Mouse (Mus musculus): Measurements from ENCODE around the gene Mrgprh. TPM values are rescaled to one million over a fixed set of nuclear protein-coding genes. Genes with fewer than 3 reads are reported as not detected.

Mrgprh gene
- total RNA-seq, 2 experiments from 2014 or later, result not detected

GRCm38 (mm10) chr17:12915488-12915880 lies 39.6 kb downstream of the Mrgprh start, which contains the start of gene Tcp1:
Gene Tcp1, plus strand, starts transcription at chr17:12915701.
- peak; percentile 13 for ATAC-seq (replicated peaks; ENCODE audit: poor library complexity, severe bottlenecking)

DNA sequence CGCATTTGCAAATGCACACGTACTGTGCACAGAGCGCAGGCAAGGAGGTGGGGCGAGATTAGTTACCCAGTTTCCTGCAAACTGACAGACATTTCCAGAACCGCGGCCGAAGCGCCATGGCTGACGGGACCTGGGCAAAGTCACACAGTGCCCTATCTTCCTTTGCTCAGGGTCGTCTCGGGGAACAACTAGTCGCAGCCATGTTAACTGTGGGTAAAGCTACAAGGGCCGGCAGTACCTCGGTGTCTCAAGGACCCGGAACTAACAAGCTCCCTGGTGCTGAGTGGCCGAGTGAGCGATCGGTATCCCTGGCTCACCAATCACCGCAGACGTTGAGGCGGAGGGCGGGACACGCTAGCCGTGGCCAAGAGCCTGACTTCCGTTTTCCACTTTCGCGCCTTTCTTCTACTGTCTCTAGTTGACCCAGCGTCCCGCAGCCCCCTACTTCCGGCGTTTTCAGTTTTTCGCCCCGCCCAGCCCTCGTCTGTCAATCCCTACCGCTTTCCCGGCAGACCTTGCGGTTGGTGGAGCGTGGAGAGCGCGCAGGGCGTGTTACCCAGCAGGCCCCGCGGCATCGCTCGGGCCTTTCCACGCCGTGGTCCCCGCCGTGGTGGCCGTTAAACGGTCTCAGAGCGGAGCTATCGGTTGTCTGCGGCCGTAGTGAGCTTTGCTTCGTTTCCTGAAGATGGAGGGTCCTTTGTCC lies 40.2 kb downstream of the Mrgprh start, which contains the start of gene Mrpl18:
TSS of gene Mrpl18 (minus strand) at position 465 of the 703 bp plus-strand sequence.
- ATAC-seq (replicated peaks; ENCODE audit: poor library complexity, severe bottlenecking), result peak; percentile 95

DNA sequence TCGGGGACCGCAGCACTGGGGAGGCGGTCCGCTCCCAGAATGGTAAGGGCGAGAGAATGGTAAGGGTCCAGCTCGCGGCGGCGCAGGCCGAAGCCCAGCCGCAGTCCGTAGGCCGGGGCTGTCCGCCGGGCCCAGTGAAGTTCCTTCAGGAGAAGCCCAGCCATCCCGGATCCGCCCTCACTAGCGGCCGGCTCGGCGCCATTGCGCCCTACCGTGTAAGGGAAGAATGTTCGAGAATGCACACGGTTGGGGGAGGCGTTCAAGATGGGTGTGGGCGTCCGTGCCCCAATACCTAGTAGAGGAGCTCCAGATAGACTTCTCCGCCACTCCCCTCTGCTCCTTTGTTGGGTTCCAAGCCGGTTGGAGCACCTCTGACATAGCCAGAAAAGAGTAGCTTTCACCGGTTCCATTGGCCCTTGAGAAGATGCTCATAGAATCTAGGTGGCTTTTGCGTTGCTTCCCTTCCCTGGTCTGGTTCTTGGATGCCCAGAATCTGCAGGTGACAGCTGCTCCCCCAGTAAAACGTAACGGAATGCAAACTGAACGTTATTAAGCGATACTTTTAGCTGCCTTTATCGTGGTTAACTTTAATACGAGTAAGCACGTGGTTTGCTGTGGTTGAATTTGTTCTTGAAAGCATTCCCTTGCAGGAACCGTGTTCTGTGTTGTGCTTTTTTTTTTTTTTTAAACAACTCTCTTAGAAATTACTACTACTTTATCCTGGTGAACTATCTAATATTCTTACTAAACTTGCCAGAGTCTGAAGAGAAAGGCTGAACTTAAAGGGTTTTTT lies 41.0 kb downstream of the Mrgprh start:
- ATAC-seq (replicated peaks; ENCODE audit: poor library complexity, severe bottlenecking), result peak; percentile 31

DNA sequence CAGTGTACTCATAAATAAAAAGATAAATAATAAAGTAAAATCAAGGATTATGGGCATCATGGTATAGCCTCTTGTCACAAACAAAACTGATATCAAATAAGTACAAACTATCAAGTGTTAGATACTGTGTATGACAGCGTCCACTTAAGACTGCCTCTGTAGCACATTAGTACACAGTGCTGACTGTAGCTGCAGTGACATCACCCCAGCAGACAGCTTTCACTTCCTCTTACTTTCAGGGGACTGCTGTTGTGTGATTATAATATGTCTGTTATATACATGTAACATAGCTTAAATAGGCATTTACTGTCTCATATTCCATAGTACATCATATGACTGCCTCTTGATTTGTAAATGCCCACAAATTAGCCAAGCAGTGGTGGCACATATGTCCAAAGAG lies 45.2 kb downstream of the Mrgprh start:
- ATAC-seq (replicated peaks; ENCODE audit: poor library complexity, severe bottlenecking), result peak; percentile 72

DNA sequence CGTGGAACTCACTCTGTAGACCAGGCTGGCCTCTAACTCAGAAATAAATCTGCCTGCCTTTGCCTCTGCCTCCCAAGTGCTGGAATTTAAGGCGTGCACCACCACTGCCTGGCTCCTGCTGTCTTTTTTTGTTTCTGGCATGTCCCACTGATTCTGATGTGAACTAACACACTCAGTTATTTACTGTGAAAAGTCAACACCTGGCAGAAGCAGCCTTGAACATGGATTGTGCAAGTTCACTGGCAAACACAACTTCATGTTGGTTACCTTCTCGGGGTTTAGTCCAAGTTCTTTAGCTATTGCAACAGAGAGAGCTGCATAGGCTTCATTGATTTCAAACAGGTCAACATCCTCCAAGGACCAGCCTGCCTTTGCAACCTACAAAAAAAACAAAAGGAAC lies 49.2 kb downstream of the Mrgprh start:
- ATAC-seq (replicated peaks; ENCODE audit: poor library complexity, severe bottlenecking), result no peak

DNA sequence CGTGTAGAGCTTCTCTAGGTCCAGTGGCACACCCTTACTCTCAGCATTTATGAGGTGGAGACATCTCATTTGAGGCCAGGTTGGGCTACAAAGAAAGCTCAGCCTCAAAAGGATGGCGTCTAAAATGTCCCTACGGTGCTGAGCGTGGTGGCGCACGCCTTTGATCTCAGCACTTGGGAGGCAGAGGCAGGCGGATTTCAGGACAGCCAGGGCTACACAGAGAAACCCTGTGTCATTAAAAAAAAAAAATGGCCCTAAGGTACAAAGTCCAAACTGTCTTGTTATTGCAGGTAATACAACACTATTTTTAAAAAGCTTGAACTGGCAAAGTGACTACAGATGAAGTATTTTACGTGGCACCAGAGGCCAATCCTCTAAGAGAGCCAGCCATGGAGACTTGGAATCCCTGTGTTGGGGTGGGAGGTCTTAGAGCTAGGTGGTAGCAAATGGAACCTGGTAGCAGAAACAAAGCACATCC lies 49.9 kb downstream of the Mrgprh start:
- ATAC-seq (replicated peaks; ENCODE audit: poor library complexity, severe bottlenecking), result no peak

Other genes starting within 250 kb of the Mrgprh start
- not detected in 2 replicates for gene Slc22a1, start 200.2 kb upstream of the Mrgprh start, total RNA-seq (2014; fragmentation: Nextera tagmentation)
- gene Slc22a1, start 200.2 kb upstream of the Mrgprh start, total RNA-seq (2017), result not detected in 2 replicates
- 0.04 and 0.73 TPM in 2 replicates for gene Igf2r, start 106.4 kb upstream of the Mrgprh start, total RNA-seq (2014; fragmentation: Nextera tagmentation)
- 0.78 and 1.5 TPM in 2 replicates for gene Igf2r, start 106.4 kb upstream of the Mrgprh start, total RNA-seq (2017)
- gene Mas1, start 7.9 kb upstream of the Mrgprh start, total RNA-seq (2014; fragmentation: Nextera tagmentation), result not detected in 2 replicates
- not detected in 2 replicates for gene Mas1, start 7.9 kb upstream of the Mrgprh start, total RNA-seq (2017)
- gene Pnldc1, start 34.2 kb downstream of the Mrgprh start, total RNA-seq (2014; fragmentation: Nextera tagmentation), result 1.7 and 3.5 TPM in 2 replicates
- gene Pnldc1, start 34.2 kb downstream of the Mrgprh start, total RNA-seq (2017), result 1.6 TPM in 1 of 2 replicates, not detected in the other
- gene Tcp1, start 39.7 kb downstream of the Mrgprh start, total RNA-seq (2014; fragmentation: Nextera tagmentation), result 377 and 436 TPM in 2 replicates
- gene Tcp1, start 39.7 kb downstream of the Mrgprh start, total RNA-seq (2017), result 932 and 1,001 TPM in 2 replicates
- 138 and 143 TPM in 2 replicates for gene Mrpl18, start 40.3 kb downstream of the Mrgprh start, total RNA-seq (2014; fragmentation: Nextera tagmentation)
- 190 and 222 TPM in 2 replicates for gene Mrpl18, start 40.3 kb downstream of the Mrgprh start, total RNA-seq (2017)
- gene Acat3, start 64.6 kb downstream of the Mrgprh start, total RNA-seq (2014; fragmentation: Nextera tagmentation), result not detected in 2 replicates
- gene Acat3, start 64.6 kb downstream of the Mrgprh start, total RNA-seq (2017), result 1.1 and 1.2 TPM in 2 replicates
- 21.4 and 22.9 TPM in 2 replicates for gene Acat2, start 84.7 kb downstream of the Mrgprh start, total RNA-seq (2014; fragmentation: Nextera tagmentation)
- 20.6 and 21.4 TPM in 2 replicates for gene Acat2, start 84.7 kb downstream of the Mrgprh start, total RNA-seq (2017)
- gene Wtap, start 118.1 kb downstream of the Mrgprh start, total RNA-seq (2014; fragmentation: Nextera tagmentation), result 82.6 and 83.4 TPM in 2 replicates
- gene Wtap, start 118.1 kb downstream of the Mrgprh start, total RNA-seq (2017), result 208 and 223 TPM in 2 replicates
- 53.7 and 64.0 TPM in 2 replicates for gene Sod2, start 130.8 kb downstream of the Mrgprh start, total RNA-seq (2014; fragmentation: Nextera tagmentation)
- gene Sod2, start 130.8 kb downstream of the Mrgprh start, total RNA-seq (2017), result 79.6 and 99.7 TPM in 2 replicates
- not detected in 2 replicates for gene Gpr31b, start 176.3 kb downstream of the Mrgprh start, total RNA-seq (2014; fragmentation: Nextera tagmentation)
- gene Gpr31b, start 176.3 kb downstream of the Mrgprh start, total RNA-seq (2017), result 0.21 and 1.6 TPM in 2 replicates
- not detected in 2 replicates for gene Tcp10b, start 185.1 kb downstream of the Mrgprh start, total RNA-seq (2014; fragmentation: Nextera tagmentation)
- gene Tcp10b, start 185.1 kb downstream of the Mrgprh start, total RNA-seq (2017), result not detected in 2 replicates